Mouse (Mus musculus): ENCODE data around the gene Fem1a. TPM values are rescaled to one million over a fixed set of nuclear protein-coding genes. Genes with fewer than 3 reads are reported as not detected.
A peak's percentile ranks its signal among the peaks of the same experiment; 100 is the strongest.

Fem1a gene
- polyA plus RNA-seq, 1 experiment = 19.9 TPM

DNA sequence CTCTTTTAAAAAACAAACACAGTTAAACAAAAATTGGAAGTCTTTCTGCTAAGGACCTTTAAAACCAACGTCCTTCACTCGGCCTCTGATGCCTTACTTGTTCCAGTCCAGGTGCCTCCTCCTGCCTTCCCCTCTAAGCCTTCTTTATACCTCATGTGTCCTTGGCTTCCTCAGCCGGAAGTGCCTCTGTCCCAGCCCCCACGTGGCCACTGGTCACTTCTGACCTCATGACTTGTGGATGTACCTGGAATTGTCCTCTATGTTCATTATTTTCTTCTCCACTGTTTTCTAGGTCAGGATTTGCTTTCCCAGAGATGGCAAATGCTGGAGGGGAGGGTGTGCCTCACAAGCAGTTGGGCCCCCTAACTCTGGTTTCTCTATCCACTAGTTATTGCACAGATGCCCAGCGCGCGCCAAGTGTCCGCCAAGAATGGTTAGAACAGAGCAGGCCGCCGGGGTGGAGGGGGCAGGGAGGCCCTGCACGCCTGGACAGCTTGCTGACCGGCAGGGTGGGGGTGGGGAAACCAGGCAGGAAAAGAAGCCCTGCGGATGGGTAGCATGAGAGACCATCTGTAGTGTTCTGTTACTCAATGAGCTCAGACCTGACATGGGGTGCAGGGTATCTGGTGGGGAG, 45.9 kb downstream of the Fem1a start:
- TF ChIP-seq CTCF (IDR thresholded peaks at IDR 0.05; ENCODE audit: borderline replicate concordance, insufficient read depth, low read depth, low read length) (no peak), POLR2A (IDR thresholded peaks at IDR 0.05; ENCODE audit: borderline replicate concordance, insufficient read depth, low read length) (no peak)
- Histone ChIP-seq H3K27ac (ENCODE audit: insufficient read depth, low read length) (no peak overlapping the region), H3K4me3 (replicated peaks; ENCODE audit: insufficient read depth, low read depth, low read length) (no peak overlapping the region), H3K27me3 (ENCODE audit: control insufficient read depth, insufficient read depth, low read length) (no peaks in the 10 kb centered on the region), H3K4me1 (ENCODE audit: control insufficient read depth, insufficient read depth, low read length) (no peaks in the 10 kb centered on the region)
- 15% methylated on average over 13 of the region's 13 CpGs for WGBS
- DNase-seq = no peak

DNA sequence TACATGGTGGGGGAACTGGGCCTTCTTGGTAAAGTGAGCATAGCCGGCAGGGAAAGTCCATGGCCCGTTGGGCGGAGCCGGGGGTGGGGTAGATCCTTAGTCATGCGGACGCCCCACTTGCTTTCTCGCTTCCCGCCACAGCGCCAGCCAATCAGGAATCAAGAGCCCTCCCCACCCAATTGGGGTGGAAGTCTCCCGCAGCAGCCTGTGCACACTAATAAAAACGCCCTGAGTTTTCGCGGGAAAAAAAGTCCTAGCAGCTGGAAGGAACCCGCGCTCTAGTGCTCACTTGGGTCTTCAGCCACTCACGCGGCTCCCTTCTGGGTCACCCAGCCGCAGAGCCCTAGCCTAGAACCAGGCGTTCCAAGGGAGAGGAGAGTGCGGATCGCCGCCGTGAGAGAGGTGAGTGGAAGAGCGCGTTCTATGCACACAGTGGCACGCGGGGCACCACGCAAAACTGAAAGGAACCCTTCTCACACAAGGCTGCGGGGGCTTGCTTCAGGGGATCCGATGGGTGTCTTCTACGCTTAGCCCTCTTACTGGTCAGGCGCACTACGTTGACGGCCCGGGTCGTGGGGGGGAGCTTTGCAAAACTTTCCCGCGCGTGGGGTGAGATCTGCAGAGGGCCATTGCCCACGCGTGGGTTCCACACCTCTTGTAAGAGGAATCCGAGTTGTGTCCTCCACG, 46.7 kb downstream of the Fem1a start, which contains the start of gene Uhrf1:
TSS of gene Uhrf1 (plus strand) at position 162 of the 687 bp plus-strand sequence.
- Histone ChIP-seq H3K4me3 (replicated peaks; ENCODE audit: insufficient read depth, low read depth, low read length) (peak within 1 kb of the TSS; percentile 65), H3K27me3 (ENCODE audit: control insufficient read depth, insufficient read depth, low read length) (no peaks in the 10 kb centered on the region), H3K4me1 (ENCODE audit: control insufficient read depth, insufficient read depth, low read length) (no peaks in the 10 kb centered on the region), H3K27ac (ENCODE audit: insufficient read depth, low read length) (no peak within 1 kb of the TSS)
- no peak for TF ChIP-seq CTCF (IDR thresholded peaks at IDR 0.05; ENCODE audit: borderline replicate concordance, insufficient read depth, low read depth, low read length)
- TF ChIP-seq POLR2A (IDR thresholded peaks at IDR 0.05; ENCODE audit: borderline replicate concordance, insufficient read depth, low read length) = no peak
- no peak for DNase-seq
- WGBS = under 1% methylated on average over 43 of the region's 43 CpGs

DNA sequence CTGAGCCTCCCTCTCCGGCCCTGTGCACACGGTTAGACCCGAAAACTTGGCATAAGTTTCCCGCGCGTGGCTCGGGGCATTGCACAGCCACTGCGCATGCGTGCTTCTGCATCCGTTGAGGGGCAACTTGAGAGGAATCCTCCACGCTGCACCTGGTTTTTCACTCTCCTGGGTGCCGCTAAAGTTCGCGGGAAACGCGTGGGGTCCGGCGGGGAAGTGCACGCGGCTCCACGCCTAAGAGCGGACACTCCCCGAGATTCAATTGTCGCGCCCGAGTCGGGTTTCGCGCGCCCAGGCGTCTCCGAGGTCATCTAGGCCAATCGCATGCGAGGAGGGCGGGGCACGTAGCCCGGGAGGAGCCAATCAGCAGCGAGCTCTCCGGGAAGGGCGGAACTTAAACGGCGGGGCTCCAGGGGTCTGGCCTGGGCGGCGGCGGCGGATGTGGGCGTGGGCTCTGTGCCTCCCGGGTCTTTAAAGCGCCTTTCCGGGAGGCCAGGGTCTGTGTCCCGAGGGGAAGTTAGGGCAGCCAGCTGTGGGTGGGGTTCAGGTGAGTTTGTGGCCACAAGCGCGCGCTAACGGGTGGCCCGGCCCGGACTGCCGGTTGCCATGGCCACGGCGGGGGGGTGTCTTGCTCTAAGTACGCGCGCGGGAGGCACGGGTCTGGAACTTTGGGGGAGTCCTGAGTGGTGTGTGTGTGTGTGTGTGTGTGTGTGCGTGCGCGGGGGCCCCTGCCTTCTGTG, 47.4 kb downstream of the Fem1a start:
- Histone ChIP-seq H3K27ac (ENCODE audit: insufficient read depth, low read length) (no peak overlapping the region), H3K4me3 (replicated peaks; ENCODE audit: insufficient read depth, low read depth, low read length) (peak overlapping the region; percentile 65), H3K27me3 (ENCODE audit: control insufficient read depth, insufficient read depth, low read length) (no peaks in the 10 kb centered on the region), H3K4me1 (ENCODE audit: control insufficient read depth, insufficient read depth, low read length) (no peaks in the 10 kb centered on the region)
- no peak for TF ChIP-seq CTCF (IDR thresholded peaks at IDR 0.05; ENCODE audit: borderline replicate concordance, insufficient read depth, low read depth, low read length)
- no peak for TF ChIP-seq POLR2A (IDR thresholded peaks at IDR 0.05; ENCODE audit: borderline replicate concordance, insufficient read depth, low read length)
- peak; percentile 90 to 91 for DNase-seq
- under 1% methylated on average over 68 of the region's 68 CpGs for WGBS

DNA sequence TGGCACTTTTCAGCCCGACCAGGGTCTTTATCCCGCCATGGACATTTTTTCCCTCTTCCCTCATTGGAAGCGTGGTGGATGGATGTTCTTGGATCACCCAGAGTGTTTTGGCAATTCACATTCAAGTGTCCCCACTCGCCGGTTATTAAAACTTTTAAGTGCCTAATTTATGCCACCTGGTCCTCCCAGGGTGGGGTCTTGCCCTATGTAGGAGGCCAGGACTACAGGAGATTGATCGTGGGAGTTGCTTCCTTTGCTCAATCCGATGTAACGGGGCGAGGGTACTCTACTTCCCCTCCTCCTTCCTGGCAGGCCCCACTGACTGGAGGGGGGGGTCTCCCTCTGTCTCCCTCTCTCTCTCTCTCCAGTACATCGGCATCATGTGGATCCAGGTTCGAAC, 48.1 kb downstream of the Fem1a start:
- no peak for DNase-seq
- TF ChIP-seq POLR2A (IDR thresholded peaks at IDR 0.05; ENCODE audit: borderline replicate concordance, insufficient read depth, low read length) (no peak), CTCF (IDR thresholded peaks at IDR 0.05; ENCODE audit: borderline replicate concordance, insufficient read depth, low read depth, low read length) (no peak)
- WGBS = 8% methylated on average over 11 of the region's 11 CpGs
- H3K4me3 ChIP-seq (replicated peaks; ENCODE audit: insufficient read depth, low read depth, low read length) = no peak overlapping the region
- no peaks in the 10 kb centered on the region for H3K4me1 ChIP-seq (ENCODE audit: control insufficient read depth, insufficient read depth, low read length)
- H3K27me3 ChIP-seq (ENCODE audit: control insufficient read depth, insufficient read depth, low read length) = no peaks in the 10 kb centered on the region
- H3K27ac ChIP-seq (ENCODE audit: insufficient read depth, low read length) = no peak overlapping the region

DNA sequence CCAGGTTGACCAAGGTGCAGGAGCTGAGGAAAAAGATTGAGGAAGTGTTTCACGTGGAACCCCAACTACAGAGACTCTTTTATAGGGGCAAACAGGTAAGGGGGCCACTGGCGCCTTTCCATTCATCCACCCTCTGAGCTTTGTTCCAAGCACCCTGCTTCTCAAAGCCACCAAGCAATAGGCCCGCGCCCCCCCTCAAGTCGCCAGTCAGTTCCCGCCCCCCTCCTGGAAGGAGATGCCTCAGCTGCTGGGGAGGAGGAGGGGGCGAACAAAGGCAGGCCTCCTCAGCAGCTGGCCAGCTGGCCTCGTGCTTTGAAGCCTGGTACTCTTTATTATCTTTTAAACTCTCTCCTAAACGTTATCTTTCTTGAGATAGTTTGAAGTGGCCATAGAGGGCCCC, 48.5 kb downstream of the Fem1a start:
- Histone ChIP-seq H3K27me3 (ENCODE audit: control insufficient read depth, insufficient read depth, low read length) (no peaks in the 10 kb centered on the region), H3K4me3 (replicated peaks; ENCODE audit: insufficient read depth, low read depth, low read length) (no peak overlapping the region), H3K4me1 (ENCODE audit: control insufficient read depth, insufficient read depth, low read length) (no peaks in the 10 kb centered on the region), H3K27ac (ENCODE audit: insufficient read depth, low read length) (no peak overlapping the region)
- no peak for TF ChIP-seq CTCF (IDR thresholded peaks at IDR 0.05; ENCODE audit: borderline replicate concordance, insufficient read depth, low read depth, low read length)
- TF ChIP-seq POLR2A (IDR thresholded peaks at IDR 0.05; ENCODE audit: borderline replicate concordance, insufficient read depth, low read length) = no peak
- WGBS = 33% methylated on average over 9 of the region's 9 CpGs
- DNase-seq = no peak

DNA sequence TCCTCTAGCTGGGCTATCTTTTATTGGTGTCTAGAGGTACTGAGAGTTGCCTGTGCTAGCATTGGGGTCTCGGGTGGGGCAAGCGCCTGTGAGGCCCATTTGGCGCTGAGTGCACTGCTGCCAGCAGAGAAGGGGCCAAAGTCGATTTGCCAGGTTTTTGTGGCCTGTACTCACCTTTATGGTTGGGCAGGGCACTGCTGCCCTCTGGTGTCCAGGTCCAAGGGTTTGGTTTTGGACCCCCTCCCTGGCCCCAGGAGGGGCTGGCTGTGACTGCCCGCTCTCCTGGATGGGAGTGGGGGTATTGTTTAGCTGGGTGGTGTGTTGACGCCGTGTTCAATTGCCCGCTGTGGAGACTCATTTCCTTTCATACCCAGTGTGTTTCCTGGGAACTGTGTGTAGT, 49.2 kb downstream of the Fem1a start:
- no peaks in the 10 kb centered on the region for H3K4me1 ChIP-seq (ENCODE audit: control insufficient read depth, insufficient read depth, low read length)
- TF ChIP-seq POLR2A (IDR thresholded peaks at IDR 0.05; ENCODE audit: borderline replicate concordance, insufficient read depth, low read length) (no peak), CTCF (IDR thresholded peaks at IDR 0.05; ENCODE audit: borderline replicate concordance, insufficient read depth, low read depth, low read length) (peak; percentile 31; the same call in 1 of the 2 replicates)
- H3K27me3 ChIP-seq (ENCODE audit: control insufficient read depth, insufficient read depth, low read length) = no peaks in the 10 kb centered on the region
- no peak for DNase-seq
- no peak overlapping the region for H3K27ac ChIP-seq (ENCODE audit: insufficient read depth, low read length)
- no peak overlapping the region for H3K4me3 ChIP-seq (replicated peaks; ENCODE audit: insufficient read depth, low read depth, low read length)
- 47% methylated on average over 8 of the region's 8 CpGs for WGBS

DNA sequence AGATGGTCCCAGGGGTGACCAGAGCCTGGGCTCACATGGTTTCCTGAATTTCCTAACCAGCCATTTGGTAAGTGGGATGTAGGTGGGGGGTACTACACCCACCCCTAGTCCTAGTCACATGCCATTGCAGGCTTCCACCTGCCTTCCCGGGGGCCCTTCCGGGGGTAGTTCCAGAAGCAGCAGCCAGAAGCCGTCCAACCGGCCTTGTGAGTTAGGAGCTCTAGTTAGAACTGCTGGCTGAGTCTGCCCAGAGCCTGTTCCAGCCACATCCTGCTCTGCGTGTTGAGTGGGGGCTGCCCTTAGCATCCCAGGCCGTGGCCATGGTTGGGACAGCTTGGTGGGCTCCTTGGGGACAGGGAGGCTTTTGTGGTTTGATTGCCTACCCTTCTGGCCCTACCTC, 51.5 kb downstream of the Fem1a start:
- WGBS = 68% methylated on average over 6 of the region's 6 CpGs
- no peaks in the 10 kb centered on the region for H3K27me3 ChIP-seq (ENCODE audit: control insufficient read depth, insufficient read depth, low read length)
- DNase-seq = no peak
- H3K4me3 ChIP-seq (replicated peaks; ENCODE audit: insufficient read depth, low read depth, low read length) = no peak overlapping the region
- no peaks in the 10 kb centered on the region for H3K4me1 ChIP-seq (ENCODE audit: control insufficient read depth, insufficient read depth, low read length)
- no peak for TF ChIP-seq POLR2A (IDR thresholded peaks at IDR 0.05; ENCODE audit: borderline replicate concordance, insufficient read depth, low read length)
- TF ChIP-seq CTCF (IDR thresholded peaks at IDR 0.05; ENCODE audit: borderline replicate concordance, insufficient read depth, low read depth, low read length) = no peak
- no peak overlapping the region for H3K27ac ChIP-seq (ENCODE audit: insufficient read depth, low read length)
